Mouse (Mus musculus): ENCODE data around the gene Clasp1.

Clasp1 gene

GRCm38 (mm10) chr1:118403440-118403839, 14.6 kb downstream of the Clasp1 start:
- no peak for DNase-seq (ENCODE audit: low spot score)

DNA sequence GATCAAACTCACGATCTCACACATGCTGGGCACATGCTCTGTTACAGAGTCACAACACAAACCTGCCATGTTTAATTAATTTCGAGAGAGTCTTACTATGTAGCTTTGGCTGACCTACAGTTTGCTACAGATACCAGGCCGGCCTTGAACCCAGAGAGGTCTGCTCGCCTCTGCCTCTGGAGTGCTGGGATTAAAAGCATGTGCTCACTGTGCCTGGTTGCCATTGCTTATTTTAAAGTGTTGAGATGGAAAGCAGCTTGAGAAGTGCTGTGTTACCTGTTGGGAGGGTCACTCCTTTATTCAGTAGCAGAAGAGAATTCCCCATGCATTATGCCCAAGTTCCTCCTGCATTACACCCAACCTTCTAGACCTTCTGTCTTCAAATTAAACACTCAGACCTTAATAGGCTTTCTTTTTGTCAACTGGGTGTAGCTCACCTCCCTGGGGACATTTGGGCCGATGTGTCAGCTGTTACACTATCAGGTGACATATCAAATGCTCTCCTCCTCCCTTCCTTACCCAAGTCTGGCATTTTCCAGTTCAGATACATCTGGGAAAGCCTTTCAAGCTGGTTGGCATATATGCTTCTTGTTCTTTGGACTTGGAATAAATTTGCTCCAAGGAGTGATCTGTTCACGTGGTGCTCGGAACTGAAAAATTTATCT, 18.9 kb downstream of the Clasp1 start:
- no peak for DNase-seq (ENCODE audit: low spot score)

DNA sequence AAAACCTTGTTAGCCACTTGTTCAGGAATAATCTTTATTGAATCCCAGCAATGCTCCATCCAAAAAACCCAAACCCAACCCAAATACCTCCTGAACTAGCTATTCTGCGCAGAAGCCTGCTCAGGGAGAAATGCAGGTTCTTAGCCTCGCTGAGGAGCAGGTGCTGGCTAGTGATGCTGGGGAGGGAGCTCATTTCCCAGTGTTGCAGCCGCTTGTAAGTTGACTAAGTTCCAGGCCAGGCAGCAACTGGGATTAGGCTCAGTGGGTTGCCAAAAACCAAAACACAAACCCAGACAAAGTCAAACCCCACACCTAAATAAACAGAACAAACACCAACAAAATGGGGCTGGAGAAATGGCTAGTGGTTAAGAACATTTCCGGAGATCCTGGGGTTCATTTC, 20.4 kb downstream of the Clasp1 start:
- no peak for DNase-seq (ENCODE audit: low spot score)

GRCm38 (mm10) chr1:118410824-118411223, 22.0 kb downstream of the Clasp1 start:
- DNase-seq (ENCODE audit: low spot score): no peak

- DNase-seq (ENCODE audit: low spot score): no peak
Observed at GRCm38 (mm10) chr1:118413169-118413568, 24.3 kb downstream of the Clasp1 start.

DNA sequence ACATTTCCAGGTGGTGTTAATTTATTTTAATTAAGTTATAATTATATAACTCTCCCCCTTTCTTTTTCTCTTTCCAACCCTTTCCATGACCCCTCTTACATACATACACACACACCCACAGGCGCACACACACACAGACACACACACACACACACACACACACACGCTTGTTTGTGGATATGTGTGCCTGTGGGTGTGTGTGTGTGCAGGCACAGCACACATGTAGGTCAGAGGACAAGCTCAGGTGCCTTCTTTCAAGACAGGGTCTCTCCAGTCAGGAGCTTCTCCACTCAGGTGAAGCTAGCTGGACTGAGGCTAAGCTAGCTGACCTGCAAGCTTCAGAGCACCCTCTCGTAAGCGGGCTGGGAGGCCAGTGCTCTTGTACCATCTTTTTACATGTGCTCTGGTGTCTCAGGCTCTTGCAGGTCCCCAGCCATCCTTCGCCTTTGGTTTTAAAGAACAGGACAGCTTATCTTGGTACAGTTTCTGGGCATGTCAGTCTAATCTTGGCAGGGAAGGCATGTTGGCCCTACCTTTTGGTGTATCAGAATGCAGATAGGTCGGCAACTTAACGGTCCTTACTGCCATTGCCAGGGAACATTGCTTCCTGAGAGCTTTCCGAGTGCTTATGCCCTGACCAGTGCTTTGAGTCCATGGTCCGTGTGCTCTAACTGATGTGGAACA, 28.3 kb downstream of the Clasp1 start:
- no peak for DNase-seq (ENCODE audit: low spot score)

- no peak for DNase-seq (ENCODE audit: low spot score)
Observed at GRCm38 (mm10) chr1:118419399-118419798, 30.5 kb downstream of the Clasp1 start.

DNA sequence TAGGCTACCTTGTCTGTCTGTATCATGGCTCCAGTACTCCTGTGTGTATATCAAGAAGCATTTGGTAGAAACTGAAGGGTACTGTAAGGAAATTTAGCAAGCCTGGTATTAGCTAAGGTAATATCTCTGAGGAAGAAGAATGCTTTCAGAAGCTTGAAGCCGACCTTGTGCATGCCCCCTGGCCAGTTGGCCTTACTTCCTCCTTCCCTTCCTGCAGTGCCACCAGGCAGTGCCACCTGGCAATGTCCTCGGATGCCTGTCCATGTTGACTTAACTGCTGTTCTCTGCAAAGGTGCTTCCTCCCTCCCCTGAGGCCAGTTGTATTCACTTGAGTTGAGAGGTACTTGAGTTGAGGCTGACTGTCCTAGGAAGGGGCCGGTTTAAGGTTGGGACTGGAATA, 32.3 kb downstream of the Clasp1 start:
- DNase-seq (ENCODE audit: low spot score): no peak

GRCm38 (mm10) chr1:118422812-118423211, 34.0 kb downstream of the Clasp1 start:
- no peak for DNase-seq (ENCODE audit: low spot score)

- DNase-seq (ENCODE audit: low spot score): no peak
Observed at GRCm38 (mm10) chr1:118425982-118426381, 37.1 kb downstream of the Clasp1 start.

GRCm38 (mm10) chr1:118428354-118429084, 39.7 kb downstream of the Clasp1 start:
- DNase-seq (ENCODE audit: low spot score): no peak

- DNase-seq (ENCODE audit: low spot score): no peak
Observed at GRCm38 (mm10) chr1:118431548-118431947, 42.7 kb downstream of the Clasp1 start.

- no peak for DNase-seq (ENCODE audit: low spot score)
Observed at GRCm38 (mm10) chr1:118435001-118435473, 46.2 kb downstream of the Clasp1 start.

GRCm38 (mm10) chr1:118437856-118438255, 49.0 kb downstream of the Clasp1 start:
- DNase-seq (ENCODE audit: low spot score): no peak

DNA sequence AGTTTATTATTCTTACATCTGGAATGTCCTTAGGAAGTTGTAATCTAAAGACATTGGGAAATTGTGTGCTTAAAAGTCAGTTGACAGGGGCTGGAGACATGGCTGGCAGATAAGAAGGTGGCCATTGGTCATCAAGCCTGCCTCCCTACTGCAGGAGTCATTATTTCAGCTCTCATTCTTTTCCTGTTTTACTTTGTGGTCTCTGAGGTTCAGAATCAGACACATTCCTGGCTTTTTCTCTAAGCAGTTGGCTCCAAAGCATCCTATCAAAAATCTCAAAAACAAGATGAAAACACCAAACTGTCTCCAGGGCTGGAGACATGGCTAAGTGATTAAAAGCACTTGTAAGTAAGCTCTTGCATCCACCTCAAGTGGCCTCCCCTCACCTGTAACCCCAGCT, 49.5 kb downstream of the Clasp1 start:
- DNase-seq (ENCODE audit: low spot score): no peak

DNA sequence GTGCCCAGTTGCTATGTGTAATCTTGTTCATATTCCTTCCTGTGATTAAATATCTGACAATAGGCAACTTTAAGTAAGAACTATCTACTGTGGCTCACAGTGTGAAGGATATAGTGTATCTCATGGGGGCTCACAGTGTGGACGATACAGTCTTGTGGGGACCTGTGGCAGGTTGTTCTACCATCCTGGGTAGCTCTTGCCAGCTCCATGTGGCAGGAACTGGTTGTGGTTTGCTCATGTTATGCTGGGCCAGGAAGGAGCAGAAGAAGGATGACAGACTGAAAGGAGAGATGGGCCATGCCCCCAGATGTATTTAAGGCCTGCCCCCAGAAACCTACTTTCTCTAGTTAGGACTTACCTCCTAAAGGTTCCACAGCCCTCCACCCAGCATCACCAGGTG, 51.7 kb downstream of the Clasp1 start:
- DNase-seq (ENCODE audit: low spot score): no peak

DNA sequence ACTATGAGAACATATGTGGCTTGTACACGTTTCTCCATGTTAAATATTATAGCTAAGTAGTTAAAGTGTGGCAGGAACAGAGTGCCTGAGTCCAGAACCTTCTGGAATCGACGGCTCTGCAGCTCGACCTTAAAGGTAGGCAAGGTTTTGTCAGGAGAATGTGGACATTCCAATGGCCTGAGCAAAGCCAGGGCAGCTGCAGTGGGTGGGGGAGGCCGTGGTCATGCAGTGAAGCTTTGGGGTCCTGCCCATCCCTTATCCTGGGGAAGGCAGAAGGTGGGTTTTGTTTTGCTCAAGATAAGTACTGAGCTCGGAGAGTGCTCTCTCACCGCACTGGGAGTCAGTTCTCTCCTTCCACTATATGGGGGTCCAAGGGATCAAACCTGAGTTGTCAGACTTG, 55.6 kb downstream of the Clasp1 start:
- no peak for DNase-seq (ENCODE audit: low spot score)

- DNase-seq (ENCODE audit: low spot score): no peak
Observed at GRCm38 (mm10) chr1:118444988-118445387, 56.1 kb downstream of the Clasp1 start.

DNA sequence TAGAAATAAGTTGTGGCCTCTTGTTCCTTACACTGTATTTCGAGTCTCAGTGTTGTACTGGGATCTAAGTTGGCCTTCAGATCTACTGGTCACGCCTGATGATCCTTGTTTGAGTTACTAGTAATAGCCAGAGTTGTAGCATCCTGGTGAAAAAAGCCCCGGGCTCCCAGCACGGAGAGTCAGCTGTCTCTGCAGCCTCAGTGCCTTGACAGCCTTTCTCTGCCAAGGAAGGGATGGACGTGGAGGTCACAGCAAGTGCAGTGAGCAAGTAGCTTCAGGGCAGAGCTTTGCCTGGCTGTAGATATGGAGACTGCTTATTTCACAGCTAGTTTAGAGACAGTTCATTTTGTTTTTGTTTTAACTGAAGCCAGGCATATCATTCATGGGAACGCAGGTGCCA, 56.6 kb downstream of the Clasp1 start:
- no peak for DNase-seq (ENCODE audit: low spot score)

GRCm38 (mm10) chr1:118446006-118446405, 57.1 kb downstream of the Clasp1 start:
- no peak for DNase-seq (ENCODE audit: low spot score)

DNA sequence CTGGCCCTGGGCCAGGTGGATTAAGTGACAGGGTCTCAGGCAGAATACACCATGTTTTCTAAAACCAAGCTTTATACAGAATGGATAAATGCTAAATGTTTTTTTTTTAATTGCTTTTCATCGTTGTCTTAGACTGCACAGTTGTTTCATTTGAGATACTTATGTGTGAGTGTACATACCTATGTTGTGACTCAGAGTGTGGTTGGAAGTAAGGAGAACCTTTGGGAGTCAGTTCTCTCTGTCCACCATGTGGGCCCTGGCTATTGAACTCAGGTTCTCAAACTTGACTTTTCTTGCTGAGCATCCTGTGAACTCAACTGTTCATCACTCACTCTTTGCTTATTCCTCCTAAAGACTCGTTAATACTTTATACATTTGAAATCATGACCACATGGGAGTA, 58.3 kb downstream of the Clasp1 start:
- DNase-seq (ENCODE audit: low spot score): no peak

- no peak for DNase-seq (ENCODE audit: low spot score)
Observed at GRCm38 (mm10) chr1:118448214-118448613, 59.4 kb downstream of the Clasp1 start.

GRCm38 (mm10) chr1:118450891-118451450, 62.1 kb downstream of the Clasp1 start:
- no peak for DNase-seq (ENCODE audit: low spot score)

All from layer of hippocampus, adult 9-10 months (tissue).